Mouse (Mus musculus) fat pad, adult 2 months (tissue): ENCODE measurements around the gene Tmed6.
"Not testable (repeated sequence)": the region's sequence is repeated elsewhere in the genome, so short reads cannot be mapped to it uniquely, and the experiment has no call there.

ENCODE experiments used
- DNase-seq: peaks from one replicate; pipeline ENCODE4 v3.0.0-alpha.2; 2011; ENCODE audit warnings: low read depth, low spot score; ENCODE audit errors: extremely low read depth

Tmed6 gene

GRCm38 (mm10) chr8:107074128-107074527 lies 8.7 kb upstream of the Tmed6 start:
- DNase-seq, result no peak

GRCm38 (mm10) chr8:107073706-107074105 lies 8.3 kb upstream of the Tmed6 start:
- DNase-seq, result no peak

- DNase-seq, result no peak
Observed at GRCm38 (mm10) chr8:107062613-107063012, 2.8 kb downstream of the Tmed6 start.

- no peak for DNase-seq
Observed at GRCm38 (mm10) chr8:107056973-107057369, 8.5 kb downstream of the Tmed6 start.

- peak; percentile 77 for DNase-seq
Observed at GRCm38 (mm10) chr8:107056076-107056972, 9.1 kb downstream of the Tmed6 start, which contains the start of the genes Cog8 and Nip7. Gene Cog8, minus strand, starts transcription at chr8:107056689. Gene Nip7, plus strand, starts transcription at chr8:107056877.

GRCm38 (mm10) chr8:107052046-107052445 lies 13.4 kb downstream of the Tmed6 start:
- no peak for DNase-seq

- no peak for DNase-seq
Observed at GRCm38 (mm10) chr8:107049480-107049879, 16.0 kb downstream of the Tmed6 start.

- no peak for DNase-seq
Observed at GRCm38 (mm10) chr8:107048061-107048941, 17.1 kb downstream of the Tmed6 start, which contains the start of gene Pdf. Gene Pdf, minus strand, starts transcription at chr8:107048614.

- DNase-seq, result no peak
Observed at GRCm38 (mm10) chr8:107046976-107047375, 18.5 kb downstream of the Tmed6 start.

- no peak for DNase-seq
Observed at GRCm38 (mm10) chr8:107045478-107045877, 20.0 kb downstream of the Tmed6 start.

GRCm38 (mm10) chr8:107040632-107041031 lies 24.8 kb downstream of the Tmed6 start:
- no peak for DNase-seq

- DNase-seq, result no peak
Observed at GRCm38 (mm10) chr8:107036626-107037025, 28.8 kb downstream of the Tmed6 start.

- no peak for DNase-seq
Observed at GRCm38 (mm10) chr8:107035641-107036040, 29.8 kb downstream of the Tmed6 start.

GRCm38 (mm10) chr8:107033609-107034008 lies 31.8 kb downstream of the Tmed6 start:
- not testable (repeated sequence) for DNase-seq

GRCm38 (mm10) chr8:107031577-107032090 lies 33.8 kb downstream of the Tmed6 start:
- DNase-seq, result no peak

- no peak for DNase-seq
Observed at GRCm38 (mm10) chr8:107030650-107031576, 34.5 kb downstream of the Tmed6 start, which contains the start of gene Vps4a. Gene Vps4a, plus strand, starts transcription at chr8:107031222.

- DNase-seq, result no peak
Observed at GRCm38 (mm10) chr8:107030058-107030457, 35.4 kb downstream of the Tmed6 start.

- DNase-seq, result no peak
Observed at GRCm38 (mm10) chr8:107029310-107029709, 36.1 kb downstream of the Tmed6 start.

GRCm38 (mm10) chr8:107023479-107023878 lies 42.0 kb downstream of the Tmed6 start:
- no peak for DNase-seq

GRCm38 (mm10) chr8:107014915-107015314 lies 50.5 kb downstream of the Tmed6 start:
- no peak for DNase-seq
